Mouse (Mus musculus) bone marrow, adult 2 months (tissue): ENCODE measurements around the gene Depdc5.
"Not testable (repeated sequence)": the region's sequence is repeated elsewhere in the genome, so short reads cannot be mapped to it uniquely, and the experiment has no call there.

Source experiments
- CTCF ChIP-seq: fragments of 200-500 bp; IDR thresholded peaks from 2 replicates; pipeline ENCODE4 v1.5.1; 2011; ENCODE audit warnings: low read length, control low read depth; ENCODE audit not compliant: control insufficient read depth, insufficient read depth
- POLR2A ChIP-seq: fragments of 200-500 bp; IDR thresholded peaks from 2 replicates; pipeline ENCODE4 v1.6.1; 2011; ENCODE audit warnings: low read depth, mild to moderate bottlenecking, control low read depth, low read length, borderline replicate concordance; ENCODE audit not compliant: control insufficient read depth

DNA sequence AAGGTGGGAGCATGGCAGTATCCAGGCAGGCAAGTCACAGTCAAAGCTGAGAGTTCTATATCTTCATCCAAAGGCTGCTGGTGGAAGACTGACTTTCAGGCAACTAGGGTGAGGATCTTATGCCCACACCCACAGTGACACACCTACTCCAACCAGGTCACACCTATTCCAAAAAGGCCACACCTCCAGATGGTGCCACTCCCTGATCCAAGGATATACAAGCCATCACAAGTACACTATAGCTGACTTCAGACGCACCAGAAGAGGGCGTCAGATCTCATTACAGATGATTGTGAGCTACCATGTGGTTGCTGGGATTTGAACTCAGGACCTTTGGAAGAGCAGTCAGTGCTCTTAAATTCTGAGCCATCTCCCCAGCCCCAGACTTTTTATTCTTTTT lies 55.8 kb downstream of the Depdc5 start:
- not testable (repeated sequence) for TF ChIP-seq CTCF, POLR2A
